Mouse (Mus musculus) ES-Bruce4 (cell line): ENCODE measurements around the gene Slc48a1. TPM values are rescaled to one million over a fixed set of nuclear protein-coding genes. Genes with fewer than 3 reads are reported as not detected.

Experiments
- H3K27ac ChIP-seq: 2 replicates; pipeline ENCODE4 v1.5.1; 2012; ENCODE audit warnings: low read length, inconsistent platforms; ENCODE audit not compliant: insufficient read depth
- H3K27me3 ChIP-seq: 2 replicates; pipeline ENCODE4 v1.6.1; 2012; ENCODE audit warnings: mild to moderate bottlenecking, low read length, inconsistent platforms; ENCODE audit not compliant: control insufficient read depth, poor library complexity, insufficient read depth, severe bottlenecking
- H3K36me3 ChIP-seq: 2 replicates; pipeline ENCODE4 v1.6.1; 2012; ENCODE audit warnings: inconsistent platforms, mild to moderate bottlenecking, low read length, moderate library complexity; ENCODE audit not compliant: control insufficient read depth, poor library complexity, insufficient read depth, severe bottlenecking
- H3K4me1 ChIP-seq: one replicate; pipeline ENCODE4 v1.8.1; 2011; ENCODE audit warnings: low read length; ENCODE audit not compliant: control insufficient read depth, insufficient read depth
- H3K4me3 ChIP-seq: 2 replicates; pipeline ENCODE4 v1.5.1; 2011; ENCODE audit warnings: low read depth, mild to moderate bottlenecking, low read length
- H3K9ac ChIP-seq: 2 replicates; pipeline ENCODE4 v1.6.1; 2012; ENCODE audit warnings: low read depth, mild to moderate bottlenecking, inconsistent platforms; ENCODE audit not compliant: poor library complexity, severe bottlenecking
- H3K9me3 ChIP-seq: replicated peaks from 2 replicates; pipeline ENCODE4 v1.6.1; 2012; ENCODE audit warnings: mild to moderate bottlenecking, low read length, inconsistent platforms; ENCODE audit not compliant: control insufficient read depth, poor library complexity, insufficient read depth, severe bottlenecking
- CTCF ChIP-seq: IDR thresholded peaks from one replicate; pipeline ENCODE4 v1.8.1; 2011; ENCODE audit warnings: low read depth, low read length
- EP300 ChIP-seq: IDR thresholded peaks from 2 replicates; pipeline ENCODE4 v1.6.1; 2011; ENCODE audit warnings: low read depth, low read length; ENCODE audit not compliant: insufficient read depth
- POLR2A ChIP-seq: IDR thresholded peaks from one replicate; pipeline ENCODE4 v1.8.1; 2011; ENCODE audit warnings: low read length; ENCODE audit not compliant: insufficient read depth
- polyA plus RNA-seq: library from polyadenylated mRNA; stranded (reverse); fragments of >200 nt; gene quantifications from 2 replicates; pipeline ENCODE4 v1.2.4, GENCODE M21; 2011; ENCODE audit warnings: low read depth; ENCODE audit not compliant: missing spikeins, insufficient read depth, insufficient read length

Gene Slc48a1
- polyA plus RNA-seq, 1 experiment: 17.2 TPM

DNA sequence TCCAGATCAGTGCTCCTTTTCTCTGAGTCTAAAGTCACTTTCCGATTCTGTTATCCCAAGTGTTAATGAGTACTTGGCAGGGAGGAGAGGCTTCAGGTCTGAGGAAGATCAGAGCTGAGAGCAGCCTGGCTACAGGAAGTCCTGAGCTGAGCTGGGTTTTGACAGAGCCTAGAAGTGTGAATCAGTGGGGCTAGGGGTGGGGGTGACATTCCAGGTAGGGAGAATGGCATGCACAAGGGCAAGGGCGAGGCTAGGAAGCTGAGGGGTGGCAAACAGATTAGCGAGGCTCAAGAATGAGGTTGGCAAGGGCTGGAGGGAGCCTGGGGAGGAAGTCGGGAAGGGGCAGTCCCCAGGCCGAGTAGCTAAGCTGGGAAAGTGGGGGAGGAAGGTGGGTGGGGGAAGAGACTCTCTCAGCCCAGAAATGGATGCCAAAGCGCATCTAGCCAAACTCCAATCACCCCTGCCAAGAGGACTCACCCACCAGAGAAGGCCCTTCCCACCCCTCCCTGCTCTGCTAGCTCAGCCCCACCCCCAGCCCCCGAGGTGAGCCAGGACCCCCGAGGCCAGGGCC is 59.3 kb downstream of the Slc48a1 start:
- no peak overlapping the region for H3K27ac ChIP-seq
- H3K4me1 ChIP-seq: peaks cover 1% of the 10 kb centered on the region
- no peak overlapping the region for H3K9ac ChIP-seq
- no peak for TF ChIP-seq POLR2A
- TF ChIP-seq EP300: no peak
- no peak for TF ChIP-seq CTCF
- no peaks in the 10 kb centered on the region for H3K27me3 ChIP-seq
- no peak overlapping the region for H3K4me3 ChIP-seq
- H3K36me3 ChIP-seq: no peaks in the 10 kb centered on the region
- H3K9me3 ChIP-seq: no peaks in the 10 kb centered on the region

DNA sequence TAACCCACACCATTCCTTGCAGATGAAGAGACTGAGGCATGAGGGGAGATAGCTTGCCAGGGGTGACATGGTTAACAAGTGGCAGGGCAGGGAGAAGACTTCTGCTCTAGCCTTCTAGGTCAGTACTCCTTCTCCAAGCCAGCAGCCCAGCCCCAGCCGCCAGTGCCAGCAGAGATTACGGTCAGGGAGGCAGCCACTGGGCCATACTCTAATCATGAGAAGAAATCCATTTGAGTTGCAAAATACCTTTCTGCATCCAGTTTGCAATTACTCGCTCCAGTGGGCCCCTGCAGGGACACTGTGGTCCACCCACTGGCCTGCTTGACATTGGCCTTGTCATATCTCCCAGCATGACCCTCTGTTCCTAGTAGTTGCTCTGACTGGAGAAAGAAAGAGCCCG is 60.1 kb downstream of the Slc48a1 start:
- H3K9me3 ChIP-seq: no peaks in the 10 kb centered on the region
- no peaks in the 10 kb centered on the region for H3K36me3 ChIP-seq
- TF ChIP-seq POLR2A (no peak), EP300 (no peak), CTCF (no peak)
- no peak overlapping the region for H3K27ac ChIP-seq
- H3K27me3 ChIP-seq: no peaks in the 10 kb centered on the region
- no peak overlapping the region for H3K4me3 ChIP-seq
- H3K9ac ChIP-seq: no peak overlapping the region
- peaks cover 1% of the 10 kb centered on the region for H3K4me1 ChIP-seq

DNA sequence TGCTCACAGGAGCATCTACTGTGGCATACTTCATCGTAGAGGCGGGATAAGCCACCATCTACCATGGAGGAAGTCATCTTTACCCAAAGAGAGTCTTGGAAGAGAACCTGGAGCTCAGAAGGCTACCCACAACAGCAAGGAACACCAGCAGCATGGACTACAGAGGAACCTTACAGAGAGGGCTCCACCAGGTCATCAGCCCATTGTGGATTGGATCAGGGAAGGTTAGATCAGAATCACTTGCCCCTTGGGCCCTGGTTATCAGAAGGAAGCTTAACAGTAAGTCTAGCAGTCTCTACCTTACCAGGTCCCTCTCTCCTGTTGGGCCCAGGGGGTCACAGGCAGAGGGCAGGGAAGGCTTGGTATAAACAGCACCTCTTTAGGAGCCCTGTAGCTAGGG is 60.7 kb downstream of the Slc48a1 start:
- no peaks in the 10 kb centered on the region for H3K9me3 ChIP-seq
- H3K4me1 ChIP-seq: peaks cover 1% of the 10 kb centered on the region
- no peak for TF ChIP-seq CTCF
- TF ChIP-seq POLR2A: no peak
- TF ChIP-seq EP300: no peak
- no peaks in the 10 kb centered on the region for H3K27me3 ChIP-seq
- no peaks in the 10 kb centered on the region for H3K36me3 ChIP-seq
- no peak overlapping the region for H3K9ac ChIP-seq
- no peak overlapping the region for H3K4me3 ChIP-seq
- H3K27ac ChIP-seq: no peak overlapping the region

DNA sequence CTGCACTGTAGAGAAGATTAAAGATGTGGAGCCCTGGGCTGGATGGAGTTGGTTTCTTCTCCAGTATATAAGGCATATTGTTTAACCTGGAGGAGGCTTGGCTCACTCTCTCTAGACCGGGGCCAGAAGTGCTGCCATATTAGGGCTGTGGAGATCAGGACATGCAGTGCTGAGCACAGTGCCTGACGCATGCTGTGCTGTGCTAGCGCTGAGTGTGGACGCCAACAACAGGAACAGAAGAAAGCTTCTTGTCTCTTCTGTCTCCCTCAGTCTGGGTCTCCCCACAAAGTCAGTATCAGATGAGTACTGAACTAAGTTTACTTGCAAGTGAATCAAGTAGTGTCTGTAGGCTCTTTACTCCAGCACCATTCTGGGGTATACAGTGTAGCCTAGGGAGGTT is 61.2 kb downstream of the Slc48a1 start:
- no peaks in the 10 kb centered on the region for H3K27me3 ChIP-seq
- no peaks in the 10 kb centered on the region for H3K36me3 ChIP-seq
- H3K9ac ChIP-seq: no peak overlapping the region
- no peaks in the 10 kb centered on the region for H3K9me3 ChIP-seq
- no peak overlapping the region for H3K27ac ChIP-seq
- TF ChIP-seq POLR2A: no peak
- H3K4me3 ChIP-seq: no peak overlapping the region
- H3K4me1 ChIP-seq: peaks cover 1% of the 10 kb centered on the region

DNA sequence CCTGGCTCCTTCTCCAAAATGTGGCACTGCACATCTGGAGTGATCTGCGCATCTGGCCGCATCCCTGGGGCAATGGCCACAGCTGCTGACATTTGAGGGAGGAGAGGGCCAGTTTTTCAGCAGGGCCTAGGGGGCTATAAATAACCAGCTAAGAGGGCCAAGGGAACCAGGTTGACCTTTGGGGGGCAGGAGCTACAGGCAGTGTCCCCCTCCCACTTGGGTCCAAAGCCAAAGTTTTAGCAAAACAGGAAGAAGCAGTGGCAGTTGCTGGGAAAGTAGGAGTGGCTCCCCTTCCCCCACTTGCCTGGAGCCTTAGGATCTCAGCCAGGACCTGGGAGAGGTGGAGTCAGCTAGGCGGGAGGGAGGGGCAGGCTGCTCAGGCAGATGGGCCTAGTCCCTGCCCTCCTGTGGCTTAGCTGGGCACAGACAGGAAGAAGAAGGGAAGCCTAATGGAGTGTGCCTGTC is 61.7 kb downstream of the Slc48a1 start:
- H3K36me3 ChIP-seq: no peaks in the 10 kb centered on the region
- H3K4me3 ChIP-seq: no peak overlapping the region
- no peaks in the 10 kb centered on the region for H3K9me3 ChIP-seq
- H3K9ac ChIP-seq: no peak overlapping the region
- H3K27me3 ChIP-seq: no peaks in the 10 kb centered on the region
- TF ChIP-seq POLR2A: no peak
- TF ChIP-seq EP300: peak; percentile 43; the same call in 1 of the 2 replicates
- TF ChIP-seq CTCF: no peak
- no peak overlapping the region for H3K27ac ChIP-seq
- H3K4me1 ChIP-seq: peaks cover 1% of the 10 kb centered on the region

DNA sequence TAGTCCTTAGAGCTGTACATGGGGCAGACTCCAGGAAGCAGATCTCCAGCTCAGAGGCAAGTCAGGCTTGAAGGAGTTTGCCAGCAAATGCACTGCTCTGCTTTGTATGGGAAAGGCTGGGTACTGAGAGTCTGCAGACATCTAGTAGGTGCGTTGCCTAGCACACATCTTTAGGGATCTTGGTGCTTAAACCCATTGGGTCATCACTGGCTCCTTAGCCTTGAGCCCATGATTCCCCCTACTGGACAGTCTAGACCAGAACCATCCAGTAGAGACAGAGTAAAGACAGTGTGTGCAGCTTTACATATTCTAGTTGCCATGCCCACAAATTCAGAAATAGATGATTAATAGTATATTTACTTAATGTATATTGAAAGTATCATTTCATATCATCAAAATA is 62.5 kb downstream of the Slc48a1 start:
- no peak overlapping the region for H3K4me3 ChIP-seq
- no peaks in the 10 kb centered on the region for H3K36me3 ChIP-seq
- H3K9me3 ChIP-seq: no peaks in the 10 kb centered on the region
- no peaks in the 10 kb centered on the region for H3K27me3 ChIP-seq
- H3K4me1 ChIP-seq: peaks cover 1% of the 10 kb centered on the region
- H3K9ac ChIP-seq: no peak overlapping the region
- no peak for TF ChIP-seq POLR2A
- TF ChIP-seq CTCF: no peak
- TF ChIP-seq EP300: no peak
- H3K27ac ChIP-seq: no peak overlapping the region
